Mouse (Mus musculus) myocyte (in vitro differentiated cells): ENCODE results near the gene Pkd2. TPM values are rescaled to one million over a fixed set of nuclear protein-coding genes. Genes with fewer than 3 reads are reported as not detected.

Source experiments
- H3K27me3 ChIP-seq: one replicate; pipeline ENCODE4 v1.6.1; 2011; ENCODE audit not compliant: control insufficient read depth, insufficient read depth, insufficient read length
- H3K36me3 ChIP-seq: one replicate; pipeline ENCODE4 v1.6.1; 2011; ENCODE audit not compliant: control insufficient read depth, insufficient read depth
- H3K4me2 ChIP-seq: one replicate; pipeline ENCODE4 v1.6.1; 2011; ENCODE audit warnings: low read depth, control low read depth
- H3K4me3 ChIP-seq: one replicate; pipeline ENCODE4 v1.5.1; 2011; ENCODE audit warnings: mild to moderate bottlenecking, control low read depth, moderate library complexity
- H3K79me2 ChIP-seq: one replicate; pipeline ENCODE4 v1.6.1; 2011; ENCODE audit not compliant: control insufficient read depth, insufficient read depth
- H3ac ChIP-seq: one replicate; pipeline ENCODE4 v1.6.1; 2011; ENCODE audit not compliant: control insufficient read depth, insufficient read length
- CEBPB ChIP-seq: IDR thresholded peaks from 2 replicates; pipeline ENCODE4 v1.6.1; 2011; ENCODE audit warnings: mild to moderate bottlenecking, moderate library complexity; ENCODE audit not compliant: poor library complexity, insufficient read depth, severe bottlenecking
- E2F4 ChIP-seq: IDR thresholded peaks from one replicate; pipeline ENCODE4 v1.6.1; 2011; ENCODE audit warnings: mild to moderate bottlenecking, control low read depth, moderate library complexity; ENCODE audit not compliant: insufficient read depth
- MAX ChIP-seq: IDR thresholded peaks from one replicate; pipeline ENCODE4 v1.6.1; 2011; ENCODE audit warnings: low read depth, mild to moderate bottlenecking, control low read depth
- MYOD1 ChIP-seq, 3 experiments: IDR thresholded peaks; one replicate each; pipeline ENCODE4 v1.6.1; 2011; ENCODE audit warnings: control low read depth in 2 of 3, low read depth in 2 of 3, mild to moderate bottlenecking in 2 of 3, moderate library complexity in 1 of 3; ENCODE audit not compliant: insufficient read length in 2 of 3, control insufficient read depth in 1 of 3
- MYOG ChIP-seq, 3 experiments: IDR thresholded peaks; one replicate each; pipeline ENCODE4 v1.6.1; 2011; ENCODE audit warnings: control low read depth in 2 of 3, low read depth in 2 of 3, mild to moderate bottlenecking in 2 of 3; ENCODE audit not compliant: insufficient read length in 2 of 3, control insufficient read depth in 1 of 3, insufficient read depth in 1 of 3
- POLR2A ChIP-seq: IDR thresholded peaks from one replicate; pipeline ENCODE4 v1.6.1; 2011; ENCODE audit warnings: low read depth, mild to moderate bottlenecking, control low read depth, moderate library complexity; ENCODE audit not compliant: insufficient read length
- POLR2AphosphoS2 ChIP-seq: IDR thresholded peaks from one replicate; pipeline ENCODE4 v1.6.1; 2011; ENCODE audit warnings: low read depth, control low read depth; ENCODE audit not compliant: insufficient read length
- REST ChIP-seq: IDR thresholded peaks from one replicate; pipeline ENCODE4 v1.6.1; 2011; ENCODE audit warnings: mild to moderate bottlenecking, control low read depth, moderate library complexity; ENCODE audit not compliant: insufficient read depth, insufficient read length
- SRF ChIP-seq: IDR thresholded peaks from one replicate; pipeline ENCODE4 v1.6.1; 2011; ENCODE audit warnings: low read depth; ENCODE audit not compliant: control insufficient read depth, insufficient read length
- TCF12 ChIP-seq: IDR thresholded peaks from one replicate; pipeline ENCODE4 v1.6.1; 2011; ENCODE audit warnings: mild to moderate bottlenecking, control low read depth; ENCODE audit not compliant: poor library complexity, insufficient read depth, severe bottlenecking
- TCF3 ChIP-seq: IDR thresholded peaks from one replicate; pipeline ENCODE4 v1.6.1; 2011; ENCODE audit warnings: low read depth, control low read depth; ENCODE audit not compliant: insufficient read length
- USF1 ChIP-seq: IDR thresholded peaks from one replicate; pipeline ENCODE4 v1.6.1; 2011; ENCODE audit warnings: low read depth, mild to moderate bottlenecking, control low read depth, moderate library complexity
- polyA plus RNA-seq: library from polyadenylated mRNA; unstranded; fragments of >200 nt; fragmentation: generic; extraction: Trizol; gene quantifications from one replicate; pipeline ENCODE4 v1.2.1, GENCODE M21; 2012; ENCODE audit warnings: missing spikeins

The Pkd2 gene
- polyA plus RNA-seq, 1 experiment = 6.3 TPM

GRCm38 (mm10) chr5:104470981-104471391 lies 11.7 kb downstream of the Pkd2 start:
- no peaks in the 10 kb centered on the region for H3K27me3 ChIP-seq
- no peak overlapping the region for H3K4me2 ChIP-seq
- peaks cover 4% of the 10 kb centered on the region for H3K36me3 ChIP-seq
- H3ac ChIP-seq = no peak overlapping the region
- H3K4me3 ChIP-seq = no peak overlapping the region
- TF ChIP-seq POLR2AphosphoS2 = no peak
- TF ChIP-seq TCF3 = no peak
- TF ChIP-seq MAX = no peak
- TF ChIP-seq MYOG (IDR thresholded peaks at IDR 0.05; ENCODE audit: control insufficient read depth in 1 of 3, insufficient read depth in 1 of 3, insufficient read length in 2 of 3, low read depth in 2 of 3) = no peak
- no peak for TF ChIP-seq E2F4
- no peak for TF ChIP-seq CEBPB
- no peak for TF ChIP-seq SRF
- no peak for TF ChIP-seq REST
- no peak for TF ChIP-seq POLR2A
- no peak for TF ChIP-seq TCF12
- no peak for TF ChIP-seq USF1
- TF ChIP-seq MYOD1 (IDR thresholded peaks at IDR 0.05; ENCODE audit: control insufficient read depth in 1 of 3, insufficient read length in 2 of 3, low read depth in 2 of 3) = no peak
- H3K79me2 ChIP-seq = no peaks in the 10 kb centered on the region

GRCm38 (mm10) chr5:104472371-104472770 lies 13.1 kb downstream of the Pkd2 start:
- Histone ChIP-seq H3ac (no peak overlapping the region), H3K36me3 (peaks cover 4% of the 10 kb centered on the region), H3K27me3 (no peaks in the 10 kb centered on the region), H3K79me2 (no peaks in the 10 kb centered on the region), H3K4me3 (no peak overlapping the region), H3K4me2 (no peak overlapping the region)
- TF ChIP-seq CEBPB = no peak
- no peak for TF ChIP-seq REST
- no peak for TF ChIP-seq POLR2A
- no peak for TF ChIP-seq TCF12
- TF ChIP-seq E2F4 = no peak
- no peak for TF ChIP-seq SRF
- TF ChIP-seq MAX = no peak
- no peak for TF ChIP-seq POLR2AphosphoS2
- no peak for TF ChIP-seq MYOD1 (IDR thresholded peaks at IDR 0.05; ENCODE audit: control insufficient read depth in 1 of 3, insufficient read length in 2 of 3, low read depth in 2 of 3)
- no peak for TF ChIP-seq USF1
- TF ChIP-seq TCF3 = no peak

- TF ChIP-seq MAX = no peak
- no peak for TF ChIP-seq MYOG (IDR thresholded peaks at IDR 0.05; ENCODE audit: control insufficient read depth in 1 of 3, insufficient read depth in 1 of 3, insufficient read length in 2 of 3, low read depth in 2 of 3)
- TF ChIP-seq REST = no peak
- H3K4me3 ChIP-seq = no peak overlapping the region
- H3K36me3 ChIP-seq = peaks cover 12% of the 10 kb centered on the region
Measured at GRCm38 (mm10) chr5:104480367-104480766, 21.1 kb downstream of the Pkd2 start.

GRCm38 (mm10) chr5:104482856-104483255 lies 23.6 kb downstream of the Pkd2 start:
- Histone ChIP-seq H3K36me3 (peaks cover 16% of the 10 kb centered on the region), H3K4me3 (no peak overlapping the region), H3K79me2 (no peaks in the 10 kb centered on the region), H3K4me2 (no peak overlapping the region), H3K27me3 (no peaks in the 10 kb centered on the region), H3ac (no peak overlapping the region)
- no peak for TF ChIP-seq CEBPB
- TF ChIP-seq REST = no peak
- TF ChIP-seq USF1 = no peak
- no peak for TF ChIP-seq MAX
- no peak for TF ChIP-seq MYOG (IDR thresholded peaks at IDR 0.05; ENCODE audit: control insufficient read depth in 1 of 3, insufficient read depth in 1 of 3, insufficient read length in 2 of 3, low read depth in 2 of 3)
- no peak for TF ChIP-seq SRF
- no peak for TF ChIP-seq TCF3
- no peak for TF ChIP-seq POLR2A
- TF ChIP-seq E2F4 = no peak

More at GRCm38 (mm10) chr5:104480367-104480766, 21.1 kb downstream of the Pkd2 start:
- Histone ChIP-seq H3K79me2 (no peaks in the 10 kb centered on the region), H3ac (no peak overlapping the region), H3K27me3 (no peaks in the 10 kb centered on the region), H3K4me2 (no peak overlapping the region)

GRCm38 (mm10) chr5:104491561-104491960 lies 32.3 kb downstream of the Pkd2 start:
- no peak overlapping the region for H3K4me2 ChIP-seq
- no peaks in the 10 kb centered on the region for H3K79me2 ChIP-seq
- peaks cover 38% of the 10 kb centered on the region for H3K36me3 ChIP-seq
- no peak overlapping the region for H3K4me3 ChIP-seq
- H3ac ChIP-seq = no peak overlapping the region
- TF ChIP-seq CEBPB (no peak), MAX (no peak), TCF12 (no peak), MYOG (IDR thresholded peaks at IDR 0.05; ENCODE audit: control insufficient read depth in 1 of 3, insufficient read depth in 1 of 3, insufficient read length in 2 of 3, low read depth in 2 of 3) (no peak), E2F4 (no peak), USF1 (no peak), MYOD1 (IDR thresholded peaks at IDR 0.05; ENCODE audit: control insufficient read depth in 1 of 3, insufficient read length in 2 of 3, low read depth in 2 of 3) (no peak), POLR2A (no peak), REST (no peak), POLR2AphosphoS2 (no peak), TCF3 (no peak), SRF (no peak)
- H3K27me3 ChIP-seq = no peaks in the 10 kb centered on the region
